Mouse (Mus musculus) adrenal gland, adult 2 months (tissue): ENCODE measurements around the gene Mei4. TPM values are rescaled to one million over a fixed set of nuclear protein-coding genes. Genes with fewer than 3 reads are reported as not detected.
A peak's percentile ranks its signal among the peaks of the same experiment; 100 is the strongest.

Experiments
- DNase-seq: peaks from one replicate; pipeline ENCODE4 v3.0.0; 2021
- long read RNA-seq: library from polyadenylated mRNA; stranded (forward); transcript quantifications from one replicate; pipeline ENCODE4 v2.0.0, GENCODE M21; 2021
- polyA plus RNA-seq: library from polyadenylated mRNA; depleted of rRNA; stranded (reverse); fragments of >200 nt; gene quantifications from 2 replicates; pipeline ENCODE4 v1.2.3, GENCODE M21; 2012; rRNA removed
- total RNA-seq, 2 experiments: library from RNA; stranded (reverse); gene quantifications; 2 replicates each; pipeline ENCODE4 v1.2.3; 2021

Mei4 gene
- total RNA-seq (under 1 TPM in 1 of 2 experiments, not detected in 1; 0.45 TPM), polyA plus RNA-seq (0.13 TPM in 1 of 2 replicates, not detected in the other)
- long read RNA-seq = 0 reads

GRCm38 (mm10) chr9:81863181-81863887 is at the start of gene Mei4:
Mei4 (plus strand) TSS chr9:81863670.
- peak; percentile 79 for DNase-seq

GRCm38 (mm10) chr9:81819715-81820373 is 43.6 kb upstream of the Mei4 start:
- DNase-seq = no peak

- no peak for DNase-seq
These were observed 35.9 kb upstream of the Mei4 start for GRCm38 (mm10) chr9:81827560-81827959.

- DNase-seq = no peak
These were observed 29.4 kb upstream of the Mei4 start for GRCm38 (mm10) chr9:81834056-81834455.

- no peak for DNase-seq
These were observed 4.6 kb upstream of the Mei4 start for GRCm38 (mm10) chr9:81858861-81859260.

GRCm38 (mm10) chr9:81863888-81864234 is 391 bp downstream of the Mei4 start:
- no peak for DNase-seq

- DNase-seq = no peak
These were observed 2.6 kb downstream of the Mei4 start for GRCm38 (mm10) chr9:81866032-81866431.

GRCm38 (mm10) chr9:81921456-81921855 is 58.0 kb downstream of the Mei4 start:
- no peak for DNase-seq

GRCm38 (mm10) chr9:81924744-81925143 is 61.3 kb downstream of the Mei4 start:
- no peak for DNase-seq

GRCm38 (mm10) chr9:81940533-81940932 is 77.1 kb downstream of the Mei4 start:
- no peak for DNase-seq

- DNase-seq = no peak
These were observed 82.2 kb downstream of the Mei4 start for GRCm38 (mm10) chr9:81945624-81946023.

GRCm38 (mm10) chr9:81956858-81957257 is 93.4 kb downstream of the Mei4 start:
- no peak for DNase-seq

GRCm38 (mm10) chr9:81957842-81958241 is 94.4 kb downstream of the Mei4 start:
- no peak for DNase-seq

GRCm38 (mm10) chr9:81966765-81967164 is 103.3 kb downstream of the Mei4 start:
- no peak for DNase-seq

GRCm38 (mm10) chr9:81968935-81969334 is 105.5 kb downstream of the Mei4 start:
- DNase-seq = no peak

- DNase-seq = no peak
These were observed 119.0 kb downstream of the Mei4 start for GRCm38 (mm10) chr9:81982461-81982860.

- no peak for DNase-seq
These were observed 149.5 kb downstream of the Mei4 start for GRCm38 (mm10) chr9:82012991-82013390.

- DNase-seq = no peak
These were observed 179.1 kb downstream of the Mei4 start for GRCm38 (mm10) chr9:82042515-82043056.

- DNase-seq = no peak
These were observed 181.0 kb downstream of the Mei4 start for GRCm38 (mm10) chr9:82044517-82044916.

- peak; percentile 14 for DNase-seq
These were observed 210.4 kb downstream of the Mei4 start for GRCm38 (mm10) chr9:82073832-82074231.

GRCm38 (mm10) chr9:82075270-82075669 is 211.8 kb downstream of the Mei4 start:
- no peak for DNase-seq

GRCm38 (mm10) chr9:82096409-82096808 is 232.9 kb downstream of the Mei4 start:
- no peak for DNase-seq

GRCm38 (mm10) chr9:82114865-82115264 is 251.4 kb downstream of the Mei4 start:
- no peak for DNase-seq
